Mouse (Mus musculus): Measurements from ENCODE around the gene E430018J23Rik.

DNA sequence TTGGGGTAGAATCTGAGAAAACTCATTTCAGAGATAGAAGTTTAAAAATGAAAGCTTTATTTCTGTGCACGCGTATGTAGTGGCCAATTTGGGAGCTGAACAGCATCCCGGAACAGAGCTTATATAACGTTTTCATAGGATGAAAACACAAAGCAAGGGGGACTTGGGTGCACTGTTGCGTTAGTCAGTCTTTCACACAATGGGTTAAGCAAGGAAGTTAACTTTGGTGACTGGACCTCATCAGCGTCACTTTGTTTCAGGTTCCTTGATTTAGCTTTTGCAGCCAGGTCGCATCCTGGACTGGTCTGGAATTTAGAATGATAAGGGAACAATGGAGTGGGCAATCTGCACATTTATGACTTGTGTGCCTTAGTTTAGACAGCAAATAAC is 510 bp upstream of the E430018J23Rik start:
- TF ChIP-seq CTCF (IDR thresholded peaks at IDR 0.05; ENCODE audit: extremely low read depth, insufficient read depth, insufficient read length, insufficient replicate concordance) (no peak), POLR2A (IDR thresholded peaks at IDR 0.05; ENCODE audit: low read depth, low read length) (no peak)
